Comparison of ENCODE assay signal across 15 mouse cellular contexts in the genomic region with DNA sequence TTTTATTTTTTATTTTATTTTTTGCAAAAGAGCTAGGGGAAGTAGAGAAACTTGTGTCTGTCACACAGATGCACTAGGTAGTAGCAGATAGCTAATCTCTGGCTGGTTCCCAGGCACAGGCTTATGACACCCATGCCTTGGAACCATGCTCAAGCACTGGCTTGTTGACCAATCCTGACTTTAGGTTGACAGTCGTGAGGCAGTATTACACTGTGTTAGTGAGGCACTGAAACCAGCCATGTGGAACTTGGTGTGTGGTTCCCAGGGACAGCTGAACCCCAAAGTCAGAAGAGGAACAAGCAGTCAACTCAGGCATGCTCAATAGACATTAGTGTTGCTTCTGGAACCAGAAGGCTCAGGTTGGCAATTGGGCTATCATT.
DNase-seq lines count a peak whose midpoint lies in the region; ATAC-seq and TF ChIP-seq lines count a peak whose summit lies in the region.
"Had no signal": no experiment of that assay in that cellular context is flagged by ENCODE, and none has a peak within 500 bp of the region (broad histone marks: within the 10 kb centered on the region; RNA-seq: fewer than 3 reads in every experiment).

No protein-coding gene starts in this region.

- no peaks in the 10 kb centered on the region for H3K9me3 ChIP-seq in liver, embryonic 16.5 days (replicated peaks; ENCODE audit: control insufficient read depth, low read length)
- H3K9me3 ChIP-seq in liver, postnatal 0 days (ENCODE audit: low read length): no peaks in the 10 kb centered on the region
- H3K9me3 ChIP-seq: embryonic facial prominence, embryonic 12.5 days; heart, embryonic 10.5 days; midbrain, embryonic 13.5 days had no signal

- no peaks in the 10 kb centered on the region for H3K36me3 ChIP-seq in liver, embryonic 16.5 days (ENCODE audit: control insufficient read depth, insufficient read depth)
- no peaks in the 10 kb centered on the region for H3K36me3 ChIP-seq in liver, postnatal 0 days (replicated peaks; ENCODE audit: insufficient read depth, low read length)
- H3K36me3 ChIP-seq: embryonic facial prominence, embryonic 12.5 days; heart, embryonic 10.5 days; midbrain, embryonic 13.5 days had no signal

- no peak overlapping the region for H3K4me3 ChIP-seq in liver, embryonic 16.5 days (ENCODE audit: low read depth, low read length)
- no peak overlapping the region for H3K4me3 ChIP-seq in liver, postnatal 0 days (ENCODE audit: low read depth, low read length)
- H3K4me3 ChIP-seq: embryonic facial prominence, embryonic 12.5 days; heart, embryonic 10.5 days; midbrain, embryonic 13.5 days had no signal

- WGBS in liver, embryonic 16.5 days (ENCODE audit: insufficient replicate concordance): 38% methylated on average over 1 of the region's 1 CpGs
- 41% methylated on average over 1 of the region's 1 CpGs for WGBS in liver, postnatal 0 days (ENCODE audit: insufficient replicate concordance)

- H3K4me2 ChIP-seq in liver, embryonic 16.5 days (ENCODE audit: low read depth, low read length): no peak overlapping the region
- H3K4me2 ChIP-seq in liver, postnatal 0 days (ENCODE audit: low read depth, low read length): no peak overlapping the region
- H3K4me2 ChIP-seq: embryonic facial prominence, embryonic 12.5 days; lung, embryonic 14.5 days; midbrain, embryonic 13.5 days had no signal

- peak; percentile 64 to 68 for DNase-seq in cerebellum, postnatal 14 days
- DNase-seq in cerebellum, adult 11-12 months: no peak
- peak; percentile 18 to 28 for DNase-seq in heart, adult 18-20 months
- no peak for DNase-seq in heart, adult 9 months (ENCODE audit: low spot score in 2 of 2)
- DNase-seq in liver, postnatal 0 days: no peak
- no peak for DNase-seq in thymus, postnatal 36 days
- DNase-seq: kidney, adult 11 months; right cerebral cortex, postnatal 25 days had no signal

- no peak overlapping the region for H3K27ac ChIP-seq in liver, embryonic 16.5 days (ENCODE audit: low read length)
- no peak overlapping the region for H3K27ac ChIP-seq in liver, postnatal 0 days (ENCODE audit: low read depth)
- H3K27ac ChIP-seq: embryonic facial prominence, embryonic 12.5 days; heart, embryonic 10.5 days; midbrain, embryonic 13.5 days had no signal

- no peaks in the 10 kb centered on the region for H3K27me3 ChIP-seq in liver, embryonic 16.5 days (ENCODE audit: control insufficient read depth, insufficient read depth, low read depth, low read length)
- no peaks in the 10 kb centered on the region for H3K27me3 ChIP-seq in liver, postnatal 0 days (ENCODE audit: insufficient read depth, low read length)
- H3K27me3 ChIP-seq: embryonic facial prominence, embryonic 12.5 days; midbrain, embryonic 13.5 days; Patski had no signal

- TF ChIP-seq EP300 in liver, postnatal 0 days (IDR thresholded peaks at IDR 0.05; ENCODE audit: low read depth): no peak

- ATAC-seq in liver, embryonic 16.5 days (ENCODE audit: low read depth): 0 out of 2 replicates have a peak, but pooled peaks have one; percentile 9
- no peak for ATAC-seq in liver, postnatal 0 days
- peak; percentile 66 for ATAC-seq in megakaryocyte progenitor cell, adult 5-6 weeks (replicated peaks; ENCODE audit: poor library complexity)
- ATAC-seq: midbrain, embryonic 13.5 days; Patski had no signal

- TF ChIP-seq CTCF in liver, postnatal 0 days (IDR thresholded peaks at IDR 0.05; ENCODE audit: low read depth): no peak

- H3K9ac ChIP-seq in liver, embryonic 16.5 days (ENCODE audit: low read depth, low read length): no peak overlapping the region
- no peak overlapping the region for H3K9ac ChIP-seq in liver, postnatal 0 days (replicated peaks)
- H3K9ac ChIP-seq: embryonic facial prominence, embryonic 12.5 days; lung, embryonic 14.5 days; midbrain, embryonic 13.5 days had no signal

- no peaks in the 10 kb centered on the region for H3K4me1 ChIP-seq in liver, embryonic 16.5 days (ENCODE audit: control insufficient read depth, low read depth, low read length)
- H3K4me1 ChIP-seq in liver, postnatal 0 days (ENCODE audit: insufficient read depth): no peaks in the 10 kb centered on the region
- H3K4me1 ChIP-seq: embryonic facial prominence, embryonic 12.5 days had no signal

Comparison
In these comparisons a context has a peak if more than half of its experiments do, and no peak if none do; other contexts are left out.
1. DNase-seq: peak in cerebellum, postnatal 14 days (2 of 2) and heart, adult 18-20 months (2 of 2); none in cerebellum, adult 11-12 months (single experiment), heart, adult 9 months (0 of 2), liver, postnatal 0 days (single experiment) and thymus, postnatal 36 days (0 of 2).